Mouse (Mus musculus) CD4-positive, CD25-positive, alpha-beta regulatory T cell, adult 2 months (primary cell): ENCODE measurements around the gene Ugdh.

Experiments
- DNase-seq: peaks from one replicate; pipeline ENCODE4 v3.0.0-alpha.2; 2012; ENCODE audit warnings: low read depth, low spot score

Gene Ugdh

GRCm38 (mm10) chr5:65428321-65428720 is 7.4 kb downstream of the Ugdh start:
- no peak for DNase-seq

GRCm38 (mm10) chr5:65425251-65425650 is 10.5 kb downstream of the Ugdh start:
- DNase-seq = no peak

GRCm38 (mm10) chr5:65424215-65424614 is 11.5 kb downstream of the Ugdh start:
- no peak for DNase-seq

GRCm38 (mm10) chr5:65422803-65423202 is 12.9 kb downstream of the Ugdh start:
- no peak for DNase-seq

GRCm38 (mm10) chr5:65420822-65421221 is 14.9 kb downstream of the Ugdh start:
- no peak for DNase-seq

- no peak for DNase-seq
Observed at GRCm38 (mm10) chr5:65419136-65419535, 16.6 kb downstream of the Ugdh start.

- DNase-seq = no peak
Observed at GRCm38 (mm10) chr5:65415653-65416458, 19.9 kb downstream of the Ugdh start.

GRCm38 (mm10) chr5:65407989-65408388 is 27.8 kb downstream of the Ugdh start:
- no peak for DNase-seq

- DNase-seq = peak; percentile 85
Observed at GRCm38 (mm10) chr5:65401251-65401994, 34.3 kb downstream of the Ugdh start.

- DNase-seq = peak; percentile 35
Observed at GRCm38 (mm10) chr5:65394425-65394824, 41.3 kb downstream of the Ugdh start.

GRCm38 (mm10) chr5:65391753-65392152 is 44.0 kb downstream of the Ugdh start:
- peak; percentile 56 for DNase-seq

- DNase-seq = peak; percentile 99
Observed at GRCm38 (mm10) chr5:65390648-65391644, 44.8 kb downstream of the Ugdh start, which contains the start of the genes Rpl9 and Lias. Gene Rpl9 (minus strand): TSS chr5:65391444. Gene Lias (plus strand): TSS chr5:65391497.

GRCm38 (mm10) chr5:65387008-65387867 is 48.5 kb downstream of the Ugdh start:
- no peak for DNase-seq

- no peak for DNase-seq
Observed at GRCm38 (mm10) chr5:65385704-65386103, 50.0 kb downstream of the Ugdh start.

- no peak for DNase-seq
Observed at GRCm38 (mm10) chr5:65374746-65375145, 61.0 kb downstream of the Ugdh start.

- DNase-seq = no peak
Observed at GRCm38 (mm10) chr5:65371551-65371950, 64.2 kb downstream of the Ugdh start.

GRCm38 (mm10) chr5:65367837-65368236 is 67.9 kb downstream of the Ugdh start:
- DNase-seq = no peak
